Mouse (Mus musculus) layer of hippocampus, adult 18-20 months (tissue): ENCODE measurements at regions not wholly inside any gene's neighbourhood (a gene's known extent, or its start where the extent isn't known, plus 50 kb on each side); places are given as distances from the start of the nearest gene placed in this dataset.

ENCODE experiments used
- DNase-seq, 2 experiments: peaks; one replicate each; pipeline ENCODE4 v3.0.0; 2022; ENCODE audit warnings: low spot score in 2 of 2

DNA sequence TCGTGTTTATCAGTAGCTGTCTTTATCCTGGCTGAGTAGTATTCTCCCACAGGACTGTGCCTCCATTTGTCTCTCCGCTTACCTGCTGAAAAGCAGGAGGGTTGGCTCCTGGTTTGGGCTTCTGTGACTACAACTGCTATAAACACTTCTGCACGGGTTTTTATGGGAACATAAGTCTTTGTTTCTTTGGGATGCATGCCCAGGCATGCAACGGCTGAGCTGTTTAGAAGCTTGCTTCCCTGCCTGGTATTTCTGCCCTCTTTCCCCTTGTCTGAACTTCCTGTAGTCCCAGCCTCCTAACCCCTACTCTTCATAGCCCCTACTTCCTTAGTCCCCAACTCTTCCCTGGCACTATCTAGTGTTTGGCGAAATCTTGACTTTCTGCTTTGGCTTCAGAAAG is 139.6 kb upstream of the Gm26897 start:
- no peak for DNase-seq

DNA sequence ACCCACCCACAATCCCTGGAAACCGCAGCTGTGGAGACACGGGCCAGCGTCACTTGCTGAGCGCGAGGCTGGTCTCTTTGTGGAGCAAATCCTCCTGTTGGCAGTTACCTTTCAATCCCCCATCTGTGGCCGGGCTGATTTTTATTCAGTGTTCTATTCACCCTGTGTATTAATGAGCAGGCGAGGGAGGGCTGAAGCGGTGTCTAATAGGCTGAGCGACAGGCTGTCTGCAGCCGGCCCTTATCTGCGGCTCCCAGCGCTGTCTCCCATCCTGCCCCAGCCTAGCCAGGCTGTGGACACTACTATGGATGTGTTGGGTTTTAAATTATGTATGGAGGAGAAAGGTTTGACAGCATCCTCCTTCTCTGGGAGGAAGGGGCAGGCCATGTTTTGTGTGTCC is 138.3 kb upstream of the Gm26897 start:
- DNase-seq = no peak

DNA sequence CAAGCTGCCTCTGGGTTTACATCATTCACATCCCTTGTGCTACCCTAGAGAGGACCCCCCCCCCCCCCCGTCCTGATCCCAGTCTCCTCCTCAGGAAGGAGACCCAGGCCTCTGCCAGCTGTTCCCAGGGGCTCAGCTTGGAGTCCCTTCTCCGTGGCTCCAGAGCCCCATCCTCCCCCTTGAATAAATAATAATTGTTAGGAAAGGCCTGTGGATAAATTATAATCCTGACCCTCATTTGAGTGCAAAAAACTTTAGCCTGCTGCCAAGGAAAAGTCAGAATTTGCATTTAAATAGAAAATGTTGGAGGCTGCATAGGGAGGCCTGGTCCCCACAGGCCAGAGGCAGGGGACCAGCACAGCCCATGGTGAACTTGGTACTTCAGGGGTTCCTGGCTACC is 136.0 kb upstream of the Gm26897 start:
- no peak for DNase-seq

DNA sequence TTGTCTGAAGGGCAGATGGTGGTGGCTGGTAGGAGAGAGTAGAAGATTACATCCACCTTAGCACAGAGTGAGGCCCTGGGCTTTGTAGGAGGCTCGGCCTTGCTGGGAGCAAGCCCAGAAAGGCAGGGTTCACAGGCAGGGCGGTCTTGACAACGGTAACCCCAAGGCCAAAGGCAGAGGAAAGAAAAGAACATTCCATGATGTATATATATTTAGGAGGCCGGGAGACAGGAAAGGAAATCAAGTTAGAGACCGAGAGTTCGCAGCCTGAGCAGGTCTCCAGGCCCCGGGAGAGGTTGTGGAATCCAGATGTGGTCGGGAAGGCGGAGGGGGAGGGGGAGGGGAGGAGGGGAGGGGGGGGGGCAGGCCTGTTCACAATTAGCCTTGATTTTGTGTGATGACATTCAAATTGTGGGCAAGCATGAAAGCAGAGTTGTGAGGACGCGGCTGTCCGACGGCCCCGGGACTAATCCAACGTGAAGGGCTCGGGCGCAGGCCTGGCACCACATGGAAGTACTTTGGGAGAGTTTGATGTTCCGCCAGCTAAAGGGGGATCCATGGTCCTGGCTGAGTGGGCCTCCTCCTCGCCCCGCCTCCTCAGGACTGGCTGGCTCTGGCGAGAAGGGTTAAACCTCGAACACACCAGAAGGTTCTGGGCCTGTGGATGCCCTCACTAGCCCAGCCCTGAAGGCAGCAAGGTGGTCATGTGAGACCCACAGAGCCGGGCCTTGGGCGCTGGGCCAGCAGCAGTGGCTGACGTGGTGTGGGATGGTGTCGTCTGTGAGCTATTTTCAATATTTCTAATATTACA is 131.8 kb upstream of the Gm26897 start:
- DNase-seq = peak; percentile 18 to 51

DNA sequence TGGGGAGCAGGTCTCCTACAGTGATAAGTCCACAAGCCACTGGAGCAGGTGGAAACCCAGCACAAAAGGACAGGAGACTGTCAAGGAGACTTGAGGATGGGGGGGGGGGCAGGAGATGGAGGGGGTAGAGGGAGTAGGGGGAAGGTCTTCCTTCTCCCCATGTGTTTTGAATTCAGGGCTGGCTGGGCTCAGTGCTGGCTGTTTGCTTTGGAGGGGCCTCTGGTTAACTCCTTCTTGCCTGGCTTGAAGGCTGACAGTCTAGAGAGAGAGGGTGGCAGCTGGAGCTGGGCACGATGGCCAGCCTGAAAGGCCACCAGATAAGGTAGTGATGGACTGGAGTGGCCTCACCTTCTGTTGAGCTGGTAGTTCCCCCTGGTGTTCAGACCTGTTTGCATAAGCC is 120.0 kb upstream of the Gm26897 start:
- no peak for DNase-seq

DNA sequence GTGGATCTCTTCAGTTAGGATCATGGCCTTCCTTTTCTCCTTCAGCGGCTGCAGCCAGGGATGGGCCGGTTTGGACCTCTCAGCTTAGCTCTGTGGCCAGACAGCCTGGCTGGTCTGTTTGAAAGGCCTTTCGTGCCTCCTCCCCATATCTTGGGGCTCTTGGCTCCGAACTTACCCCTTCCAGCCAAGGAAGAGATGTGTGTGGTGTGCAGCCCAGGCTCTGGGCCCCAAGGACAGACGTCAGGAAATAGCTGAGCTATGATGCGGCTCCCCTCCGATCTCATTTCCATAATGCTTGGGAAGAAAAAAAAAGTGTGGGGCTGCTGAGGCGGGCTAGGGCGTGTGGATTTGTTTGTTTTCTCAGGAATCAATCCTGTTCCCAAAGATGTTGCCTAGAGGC is 113.8 kb upstream of the Gm26897 start:
- no peak for DNase-seq

DNA sequence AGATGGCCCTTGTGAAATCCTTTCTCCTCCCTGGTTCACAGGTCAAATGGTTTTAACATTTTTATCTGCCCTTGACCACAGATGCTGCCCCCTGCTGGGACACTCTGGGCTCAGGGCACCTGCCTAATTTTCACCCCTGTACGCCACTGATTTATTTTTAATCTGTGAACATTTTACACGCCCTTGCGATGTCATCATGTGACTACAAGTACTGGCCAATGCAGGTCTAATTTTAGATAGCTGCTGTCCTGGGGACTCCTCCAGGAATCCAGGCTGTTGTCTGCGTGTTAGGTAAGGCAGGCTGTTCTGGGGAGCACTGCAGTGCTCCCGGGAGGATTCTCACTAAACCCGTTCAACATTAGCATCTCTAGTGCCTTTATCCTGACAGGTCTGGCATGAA is 113.1 kb upstream of the Gm26897 start:
- no peak for DNase-seq

DNA sequence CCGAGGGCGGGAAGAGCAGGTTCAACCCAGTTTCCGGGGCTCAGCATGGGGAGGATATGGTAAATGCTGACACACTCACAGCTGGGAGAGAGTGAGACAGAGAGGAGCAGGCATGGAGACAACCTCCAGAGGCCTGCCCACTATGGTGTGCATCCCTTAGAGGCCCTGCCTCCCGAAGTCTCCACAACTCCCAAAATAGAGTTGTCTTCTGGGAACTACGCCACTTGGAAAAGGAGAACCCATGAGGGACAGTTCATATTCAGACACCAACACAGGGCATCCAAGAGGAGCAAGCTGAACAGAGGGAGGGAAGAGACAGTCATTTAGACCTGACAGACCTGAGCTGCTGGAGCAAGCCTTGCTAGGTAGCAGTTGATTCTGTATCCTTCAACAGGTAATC is 111.2 kb upstream of the Gm26897 start:
- DNase-seq = no peak

DNA sequence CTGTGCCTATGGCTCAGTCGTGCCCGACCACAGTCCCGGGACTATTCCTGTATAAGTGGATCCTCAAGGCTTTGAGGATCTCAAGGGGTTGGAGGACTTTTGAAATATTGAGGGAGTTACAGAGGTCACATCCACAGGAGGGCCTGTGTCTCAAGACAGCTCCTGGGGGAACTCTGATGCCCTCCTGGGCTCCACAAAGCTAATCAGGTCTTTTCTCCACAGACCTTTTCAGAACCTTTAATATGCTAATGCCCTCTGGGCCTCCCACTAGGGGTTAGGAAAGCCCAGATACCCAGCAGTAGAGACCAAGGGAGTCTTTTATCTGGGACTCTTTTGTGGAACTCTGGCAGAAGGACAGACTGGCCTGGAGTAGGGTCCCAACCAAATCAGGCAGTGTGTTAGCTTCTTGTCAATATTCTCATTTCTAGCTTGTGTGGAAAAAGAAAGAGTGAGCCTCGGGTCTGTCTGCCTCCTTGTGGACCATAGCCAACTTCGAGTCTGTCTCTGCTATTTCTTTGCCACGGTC is 107.4 kb upstream of the Gm26897 start:
- no peak for DNase-seq

DNA sequence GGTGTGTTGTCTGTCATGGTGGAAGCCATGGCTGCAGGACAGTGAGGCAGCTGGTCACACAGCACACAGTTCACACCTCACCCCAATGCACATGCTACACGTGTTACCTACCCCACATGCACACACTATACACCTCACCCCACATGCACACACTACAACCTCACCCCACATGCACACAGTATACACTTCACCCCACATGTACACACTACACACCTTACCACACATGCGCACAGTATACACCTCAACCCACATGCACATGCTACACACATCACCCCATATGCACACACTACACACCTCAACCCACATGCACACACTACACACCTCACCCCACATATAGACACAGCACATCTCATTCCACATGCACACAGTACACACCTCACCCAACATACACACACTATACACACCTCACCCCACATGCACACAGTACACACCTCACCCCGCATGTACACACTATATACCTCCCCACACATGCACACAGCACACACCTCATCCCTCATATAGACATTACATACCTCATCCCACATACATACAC is 103.3 kb upstream of the Gm26897 start:
- no peak for DNase-seq

DNA sequence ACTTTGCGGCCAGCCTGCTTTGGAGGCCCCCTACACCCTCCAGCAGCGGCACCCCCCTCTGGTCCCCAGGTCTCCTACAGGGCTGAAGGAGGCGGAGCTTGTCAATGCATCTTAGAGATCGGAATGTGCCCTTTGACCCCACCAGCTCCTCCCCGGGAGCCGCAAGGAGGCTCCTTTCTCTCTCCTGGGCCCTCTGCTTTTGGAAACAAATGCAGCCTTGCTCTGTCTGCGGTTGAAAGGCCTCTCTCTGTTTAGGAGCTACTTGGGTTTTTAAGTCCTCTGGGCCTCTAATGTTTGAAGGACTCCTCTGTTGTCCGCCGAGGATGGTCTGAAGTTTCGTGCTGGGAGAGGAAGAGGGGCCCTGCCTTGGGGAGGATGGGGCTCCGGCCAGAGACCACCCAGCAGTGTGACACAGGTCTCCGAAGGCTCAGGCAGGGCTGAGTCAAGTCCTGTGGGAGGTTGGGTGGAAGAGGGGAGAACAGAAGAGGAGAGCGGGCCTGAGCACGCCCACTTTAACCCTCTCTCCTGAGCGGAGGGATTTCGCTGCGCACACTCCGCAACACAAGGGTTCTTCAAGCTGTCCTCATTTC is 102.1 kb upstream of the Gm26897 start:
- DNase-seq = no peak

DNA sequence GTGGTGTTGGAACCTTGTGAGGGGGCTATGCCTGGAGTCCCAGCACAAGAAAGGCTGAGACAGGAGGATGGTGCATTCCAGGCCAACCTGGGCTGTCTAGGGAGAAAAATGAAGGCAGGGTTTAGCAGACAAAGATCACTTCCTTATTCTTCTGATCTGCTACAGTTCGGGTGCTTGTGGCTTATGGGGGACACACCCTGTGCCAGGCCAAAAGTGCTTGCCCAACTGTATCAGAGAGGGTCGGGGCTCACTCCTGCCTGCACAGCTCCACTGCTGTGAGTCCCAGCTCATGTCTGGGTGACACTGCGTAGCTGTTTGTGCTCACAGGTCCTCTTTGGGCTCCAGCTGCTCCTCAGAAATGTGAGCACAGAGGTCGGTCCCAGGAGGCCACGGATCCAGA is 98.6 kb upstream of the Gm26897 start:
- DNase-seq = no peak

DNA sequence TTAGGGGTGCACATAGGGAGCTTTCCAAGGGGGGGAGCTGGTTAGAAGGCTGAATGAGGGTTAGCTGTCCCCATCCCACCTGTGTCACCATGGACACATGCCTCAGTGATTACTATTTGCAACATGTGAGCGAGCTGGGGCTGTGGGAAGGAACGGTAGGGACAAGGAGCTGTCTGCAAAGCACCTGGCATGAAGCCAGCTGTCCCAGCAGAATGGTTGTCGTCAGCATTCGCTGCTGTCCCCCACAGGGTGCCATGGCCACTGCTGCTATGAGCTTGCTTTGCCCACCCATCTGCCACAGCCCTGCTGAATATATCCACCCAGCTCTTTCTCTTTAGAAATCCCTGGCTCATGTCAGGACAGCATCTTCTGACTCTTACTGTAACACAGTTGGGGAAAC is 96.8 kb upstream of the Gm26897 start:
- DNase-seq = no peak

DNA sequence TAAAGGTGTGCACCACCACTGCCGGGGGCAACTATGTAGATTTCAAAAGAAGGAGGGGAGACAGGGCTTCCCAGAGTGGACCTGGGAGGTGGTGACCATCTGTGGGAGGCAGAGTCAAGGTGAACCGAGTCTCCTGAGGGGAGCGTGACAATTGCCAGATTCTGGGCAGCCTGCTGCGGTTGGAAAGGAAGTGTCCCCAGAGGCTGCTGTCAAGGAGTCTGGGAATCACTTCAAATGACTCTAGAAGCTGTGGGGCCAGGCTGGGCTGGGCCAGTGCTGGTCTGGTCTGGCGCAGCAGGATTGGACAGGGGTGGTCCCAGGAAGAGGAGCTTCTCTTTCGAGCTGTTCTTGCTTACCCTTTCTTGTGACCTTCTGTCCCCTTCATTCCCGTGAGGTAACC is 95.4 kb upstream of the Gm26897 start:
- no peak for DNase-seq

DNA sequence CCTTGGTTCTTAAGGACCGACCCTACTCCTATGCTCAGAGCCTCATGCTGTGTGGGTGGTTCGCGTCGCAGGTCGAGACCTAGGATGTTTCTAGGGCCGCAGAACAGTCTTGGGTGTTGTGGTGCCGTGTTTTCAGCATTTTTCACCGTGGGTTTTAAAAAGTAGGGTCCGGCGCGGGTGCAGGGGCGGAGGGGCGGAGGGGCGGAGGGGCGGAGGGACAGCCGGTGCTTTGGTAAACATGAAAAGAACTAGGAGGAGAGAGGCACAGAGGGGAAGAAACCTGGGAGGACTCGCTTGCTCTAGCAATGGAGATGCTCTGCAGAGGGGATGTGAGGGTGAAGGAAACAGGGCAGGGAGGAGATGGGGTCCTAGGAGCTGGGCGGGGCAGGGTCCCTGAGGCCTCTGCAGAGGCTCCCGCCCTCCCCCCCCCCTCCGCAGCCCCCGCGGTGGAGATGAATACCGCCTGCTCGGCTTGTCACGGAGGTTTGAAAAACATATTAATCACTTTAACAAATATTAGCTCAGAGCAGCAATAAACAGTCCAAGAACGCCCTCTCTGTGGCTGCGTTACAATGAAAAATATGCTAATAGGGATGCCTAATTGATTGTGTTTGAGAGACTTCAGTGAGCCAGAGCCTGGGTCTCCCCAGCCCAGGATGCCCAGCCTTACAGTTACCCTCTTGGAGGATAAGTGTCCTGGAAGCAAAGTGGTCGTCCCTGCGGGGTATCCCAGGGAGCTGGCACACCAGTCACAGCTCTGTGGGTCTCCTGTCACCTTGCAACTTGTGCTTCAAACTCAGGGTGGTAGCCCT is 94.0 kb upstream of the Gm26897 start:
- peak in 1 of 2 experiments; percentile 39 for DNase-seq

DNA sequence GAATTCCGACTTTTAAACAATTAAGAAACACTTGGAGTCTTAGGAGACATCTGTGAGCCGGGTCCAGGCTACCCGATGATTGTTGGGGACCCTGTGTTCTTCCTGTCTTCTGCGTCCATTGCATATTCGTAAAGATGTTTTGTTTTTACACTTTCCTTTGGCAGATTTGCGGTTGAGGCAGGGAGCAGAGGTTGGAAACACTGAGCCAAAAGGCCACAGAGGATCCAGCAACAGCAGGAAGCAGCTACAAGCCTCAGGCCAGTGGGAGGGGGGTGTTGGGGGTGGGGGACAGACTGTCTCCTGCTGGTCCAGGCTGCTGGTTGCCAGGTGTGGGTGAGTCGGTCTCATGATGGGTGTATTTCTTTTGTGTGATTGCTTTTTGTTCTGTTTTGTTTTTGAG is 92.7 kb upstream of the Gm26897 start:
- DNase-seq = no peak

DNA sequence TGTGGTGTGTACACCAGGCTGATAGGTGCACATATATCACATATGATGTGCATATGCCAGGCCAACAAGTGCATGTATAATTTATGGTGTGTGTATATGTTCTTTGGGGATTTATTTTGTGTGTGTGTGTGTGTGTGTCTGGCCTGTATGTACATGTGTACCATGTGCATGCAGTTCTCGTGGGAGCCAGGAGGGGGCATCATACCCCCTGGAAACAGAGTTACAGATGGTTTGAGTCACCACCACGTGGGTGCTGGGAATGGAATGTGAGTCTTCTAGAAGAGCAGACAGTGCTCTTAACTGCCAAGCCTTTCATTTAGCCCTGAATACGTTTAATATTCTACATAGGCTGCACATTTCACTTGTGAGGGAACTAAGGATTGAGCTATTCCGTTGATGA is 92.0 kb upstream of the Gm26897 start:
- no peak for DNase-seq

DNA sequence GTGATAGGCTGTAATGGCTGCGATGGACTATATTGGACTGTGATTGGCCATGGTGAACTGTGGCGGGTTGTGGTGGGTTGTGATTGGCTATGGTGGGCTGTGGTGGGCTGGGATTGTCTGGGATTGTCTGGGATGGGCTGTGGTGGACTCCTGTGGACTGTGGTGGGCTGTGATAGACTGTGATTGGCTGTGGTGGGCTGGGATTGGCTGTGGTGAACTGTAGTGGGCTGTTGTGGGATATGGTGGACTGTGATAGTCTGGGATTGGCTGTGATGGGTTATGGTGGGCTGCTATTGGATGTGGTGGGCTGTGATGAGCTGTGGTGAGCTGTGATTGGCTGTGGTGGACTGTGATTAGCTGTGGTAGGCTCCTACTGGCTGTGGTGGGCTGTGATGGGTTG is 89.6 kb upstream of the Gm26897 start:
- DNase-seq = no peak

DNA sequence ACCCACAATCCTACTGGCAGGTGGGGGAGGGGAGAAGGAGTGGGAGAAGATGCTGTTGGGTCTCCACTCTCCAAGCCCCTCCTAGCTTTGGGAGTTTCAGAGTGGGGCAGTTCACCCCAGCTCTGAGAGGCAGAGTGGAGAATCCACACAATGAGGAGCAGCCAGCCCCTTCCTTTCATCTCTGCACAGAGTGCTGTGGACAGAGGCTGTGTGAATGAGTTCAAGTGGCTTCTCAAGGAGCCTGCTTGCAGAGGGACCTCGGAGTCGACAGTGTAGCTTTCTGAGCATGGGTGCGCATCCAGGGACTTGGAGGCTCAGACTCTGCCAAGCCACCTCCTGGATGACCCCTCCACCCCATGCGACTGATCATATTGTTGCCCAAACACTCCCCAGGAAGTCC is 88.9 kb upstream of the Gm26897 start:
- DNase-seq = no peak

DNA sequence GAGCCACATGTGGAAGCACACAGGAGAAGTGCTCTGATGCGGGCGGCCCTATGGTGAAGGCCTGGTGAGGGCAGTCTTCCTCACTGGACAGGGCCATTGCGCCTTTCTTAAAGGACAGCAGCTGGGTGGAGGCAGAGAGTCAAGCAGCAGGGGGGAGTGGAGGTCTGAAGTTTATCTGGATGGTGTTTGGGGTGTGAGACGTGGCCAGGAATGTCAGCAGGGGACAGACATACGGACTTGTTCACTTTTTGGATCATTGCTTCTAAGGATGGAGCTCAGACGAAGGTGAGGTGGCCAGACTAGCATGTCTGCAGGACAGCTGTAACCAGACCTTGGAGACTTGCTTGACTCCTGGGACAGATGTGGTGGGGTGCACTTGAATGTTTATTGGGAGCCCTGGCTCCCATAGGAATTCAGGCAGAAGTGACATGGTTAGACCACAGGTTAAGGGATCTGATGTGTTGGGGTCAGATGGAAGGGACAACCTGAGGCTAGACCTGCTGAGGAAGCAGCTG is 86.0 kb upstream of the Gm26897 start:
- DNase-seq = no peak

DNA sequence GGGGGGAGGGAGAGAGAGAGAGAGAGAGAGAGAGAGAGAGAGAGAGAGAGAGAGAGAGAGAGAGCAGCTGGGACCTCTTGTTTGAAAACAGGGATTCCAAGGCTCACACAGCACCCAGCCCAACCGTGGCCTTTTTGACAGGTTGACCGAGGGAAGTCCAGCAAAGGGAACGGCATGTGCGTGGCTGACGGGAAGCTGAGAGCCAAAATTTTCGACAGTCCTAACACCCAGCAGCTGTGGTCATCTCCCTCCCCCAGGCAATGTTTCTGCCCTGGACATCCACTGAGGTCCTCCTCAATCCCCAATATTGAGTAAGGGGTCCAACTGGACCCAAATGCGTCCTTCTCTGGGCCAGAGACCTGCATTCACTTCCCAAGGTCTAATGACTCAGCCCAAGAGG is 85.2 kb upstream of the Gm26897 start:
- no peak for DNase-seq

DNA sequence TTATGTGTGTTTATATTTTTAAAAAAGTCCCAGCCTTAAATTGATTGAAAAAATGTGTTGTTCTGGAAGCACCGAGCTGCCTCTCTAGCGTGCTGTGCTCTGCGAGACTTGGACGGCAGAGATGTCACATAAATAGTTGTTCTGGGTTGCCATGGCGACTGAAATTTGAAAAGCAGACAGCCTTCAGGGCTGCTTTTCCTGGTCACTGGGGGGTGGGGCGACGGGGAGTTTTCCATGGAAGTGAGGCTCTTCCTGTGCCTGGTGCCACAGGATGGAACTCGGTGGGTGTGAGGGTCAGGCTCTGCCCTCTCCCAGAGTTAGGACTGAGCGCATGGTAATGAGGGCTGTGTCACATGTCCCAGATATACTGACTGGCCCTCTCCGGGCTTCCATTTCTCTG is 84.7 kb upstream of the Gm26897 start:
- peak; percentile 77 to 91 for DNase-seq
